Mouse (Mus musculus): ENCODE results near the gene Scaf4.

The Scaf4 gene

GRCm38 (mm10) chr16:90197337-90197973 is 86.8 kb downstream of the Scaf4 start:
- peak; percentile 65 for DNase-seq

DNA sequence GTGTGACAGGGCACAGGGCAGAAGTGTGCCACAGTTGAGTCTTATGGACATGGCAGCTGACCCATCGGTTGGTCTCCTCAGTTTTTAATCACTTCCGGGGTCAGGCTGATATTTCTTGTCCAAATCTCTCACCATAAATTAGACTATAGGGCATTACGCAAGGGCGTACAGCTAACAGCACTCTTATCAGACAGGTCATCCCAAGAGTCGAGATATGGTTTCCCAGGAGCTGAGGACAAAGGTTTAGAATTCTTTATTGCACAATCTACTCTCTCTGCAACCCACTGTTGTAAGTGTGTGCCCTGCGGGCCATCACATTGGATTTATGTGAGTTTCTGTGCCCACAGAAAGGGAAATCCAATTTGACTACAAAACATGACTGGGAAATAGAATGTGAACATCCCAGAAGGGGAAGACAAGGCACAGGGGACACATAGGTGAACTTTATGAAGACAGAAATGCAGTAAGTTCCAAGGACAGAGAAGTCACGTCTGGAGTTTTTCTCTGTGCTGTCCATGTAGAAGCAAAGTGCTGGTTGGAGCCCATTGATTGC is 87.5 kb downstream of the Scaf4 start:
- no peak for DNase-seq

- no peak for DNase-seq
These were observed 90.6 kb downstream of the Scaf4 start for GRCm38 (mm10) chr16:90193719-90194118.

- no peak for DNase-seq
These were observed 93.0 kb downstream of the Scaf4 start for GRCm38 (mm10) chr16:90191289-90191688.

DNA sequence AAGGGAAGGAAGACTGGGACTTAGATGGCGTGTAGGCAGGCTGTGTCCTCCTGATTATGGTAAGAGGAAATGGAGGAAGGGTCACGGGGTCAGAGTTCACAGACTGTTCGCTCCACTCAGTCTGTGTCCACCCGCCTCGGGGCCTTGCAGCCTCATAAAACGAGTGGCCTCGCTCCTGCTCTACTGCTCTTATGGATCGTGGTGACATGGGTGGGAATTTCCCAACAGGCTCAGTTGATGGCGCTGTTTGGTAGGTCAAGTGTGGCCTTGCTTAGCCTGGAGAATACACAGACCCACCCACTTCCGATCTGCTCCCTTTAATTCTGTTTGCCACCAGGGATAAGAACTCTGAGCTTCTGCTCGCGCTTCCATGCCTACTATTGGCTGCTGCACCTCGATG is 96.8 kb downstream of the Scaf4 start:
- no peak for DNase-seq

GRCm38 (mm10) chr16:90185928-90186588 is 98.2 kb downstream of the Scaf4 start:
- peak; percentile 88 for DNase-seq

- no peak for DNase-seq
These were observed 100.2 kb downstream of the Scaf4 start for GRCm38 (mm10) chr16:90184135-90184534.

DNA sequence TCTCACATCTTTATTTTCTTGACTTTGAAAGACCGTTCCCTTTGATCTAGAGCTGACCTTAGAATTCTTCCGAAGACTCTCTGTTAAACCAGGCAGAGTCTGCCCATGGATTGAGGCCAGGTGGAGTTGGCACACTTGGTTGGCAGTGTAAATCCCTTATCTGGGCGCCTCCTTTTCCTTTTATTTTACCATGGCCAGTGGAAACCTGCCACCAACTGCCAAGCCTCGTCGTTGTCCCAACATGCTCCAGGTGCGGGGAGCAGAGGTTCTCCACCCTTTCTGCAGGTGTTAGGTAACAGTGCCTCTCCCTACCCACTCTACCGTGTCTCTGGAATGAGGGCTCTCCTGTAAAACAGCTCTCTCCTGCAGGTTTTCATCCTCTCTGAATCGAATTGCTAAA is 102.6 kb downstream of the Scaf4 start:
- no peak for DNase-seq

GRCm38 (mm10) chr16:90180975-90181374 is 103.3 kb downstream of the Scaf4 start:
- no peak for DNase-seq

- no peak for DNase-seq
These were observed 104.4 kb downstream of the Scaf4 start for GRCm38 (mm10) chr16:90179892-90180291.

GRCm38 (mm10) chr16:90178404-90178803 is 105.9 kb downstream of the Scaf4 start:
- no peak for DNase-seq

DNA sequence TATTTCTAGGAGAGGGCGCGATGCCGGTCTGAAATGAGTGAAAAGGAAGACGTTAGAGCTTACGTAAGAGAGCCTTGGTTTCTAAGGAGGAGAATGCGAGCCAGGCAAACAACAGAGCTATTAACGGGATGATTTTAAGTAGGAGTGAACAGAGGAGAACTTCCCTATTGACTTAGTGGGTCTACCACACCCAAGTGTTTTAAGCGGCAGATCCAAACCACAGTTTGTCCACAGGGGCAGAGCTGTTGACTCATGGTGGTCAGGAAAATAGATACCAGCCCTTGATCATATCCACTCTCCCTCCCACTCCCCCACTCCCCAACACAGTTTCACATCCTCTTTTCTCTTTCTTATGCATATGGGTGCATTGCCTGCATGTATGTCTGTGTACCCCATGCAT is 106.9 kb downstream of the Scaf4 start:
- no peak for DNase-seq

DNA sequence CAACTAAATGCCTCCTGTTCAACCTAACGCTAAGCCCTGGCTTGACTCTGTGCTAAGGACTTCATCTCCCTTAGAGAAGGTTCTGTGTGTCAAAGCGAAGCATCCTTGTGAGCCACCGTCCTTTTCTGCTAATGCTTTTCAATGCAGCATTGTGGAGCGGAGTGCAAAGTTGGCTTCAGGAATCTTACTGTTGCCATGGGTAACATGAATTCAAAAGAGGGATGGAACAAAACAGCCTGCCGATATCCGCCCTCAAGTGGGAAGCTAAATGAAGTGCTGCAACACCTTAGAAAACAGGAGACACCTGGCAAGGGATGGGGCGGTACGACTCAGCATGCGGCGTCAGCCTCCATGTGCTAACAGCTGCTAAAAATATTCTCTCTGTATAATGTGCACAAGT is 107.8 kb downstream of the Scaf4 start:
- DNase-seq = peak; percentile 30

Measured in right cerebral cortex, postnatal 4 days (tissue).